ENCODE assay signal across 8 mouse cellular contexts in genomic region chr5:114604781-114605290, GRCm38 (mm10). TPM values are rescaled to one million over a fixed set of nuclear protein-coding genes. Genes with fewer than 3 reads are reported as not detected.
A peak's percentile ranks its signal among the peaks of the same experiment; 100 is the strongest.
DNase-seq lines count a peak whose midpoint lies in the region; ATAC-seq and TF ChIP-seq lines count a peak whose summit lies in the region.

No protein-coding gene starts in this region.

- no peaks in the 10 kb centered on the region for H3K9me3 ChIP-seq in forebrain, postnatal 0 days (ENCODE audit: low read length)
- H3K9me3 ChIP-seq in midbrain, embryonic 15.5 days: no peaks in the 10 kb centered on the region

- ATAC-seq in forebrain, postnatal 0 days: peak; percentile 42
- ATAC-seq in midbrain, embryonic 15.5 days (replicated peaks): peak; percentile 57

- H3K9ac ChIP-seq in forebrain, postnatal 0 days: no peak overlapping the region
- H3K9ac ChIP-seq in midbrain, embryonic 15.5 days: no peak overlapping the region

- 50% methylated on average over 11 of the region's 11 CpGs for WGBS in bone marrow, adult 2 months
- WGBS in forebrain, postnatal 0 days: 7% methylated on average over 11 of the region's 11 CpGs
- 13% methylated on average over 11 of the region's 11 CpGs for WGBS in midbrain, embryonic 15.5 days

- no peak for DNase-seq in left cerebral cortex, adult 2 months (ENCODE audit: extremely low spot score in 1 of 2, low spot score in 2 of 2)
- no peak for DNase-seq in left cerebral cortex, postnatal 14 days (ENCODE audit: low spot score in 2 of 2)
- DNase-seq in forebrain, postnatal 0 days: no peak
- no peak for DNase-seq in right cerebral cortex, postnatal 25 days
- DNase-seq in left cerebral cortex, postnatal 36 days (ENCODE audit: low spot score in 2 of 2): no peak
- no peak for DNase-seq in urinary bladder, postnatal 25 days (ENCODE audit: low spot score)

- H3K36me3 ChIP-seq in forebrain, postnatal 0 days (ENCODE audit: insufficient read depth): no peaks in the 10 kb centered on the region
- H3K36me3 ChIP-seq in midbrain, embryonic 15.5 days (replicated peaks): no peaks in the 10 kb centered on the region

- no peak for TF ChIP-seq POLR2A in bone marrow, adult 2 months (IDR thresholded peaks at IDR 0.05; ENCODE audit: borderline replicate concordance, control insufficient read depth, low read depth, low read length)

- TF ChIP-seq CTCF in left cerebral cortex, adult 2 months (IDR thresholded peaks at IDR 0.05): peak; percentile 48
- TF ChIP-seq CTCF in bone marrow, adult 2 months (IDR thresholded peaks at IDR 0.05; ENCODE audit: control insufficient read depth, insufficient read depth, low read length): peak; percentile 42; the same call in 1 of the 2 replicates
- TF ChIP-seq CTCF in forebrain, postnatal 0 days (IDR thresholded peaks at IDR 0.05; ENCODE audit: low read depth): peak; percentile 62

- H3K27me3 ChIP-seq in forebrain, postnatal 0 days (ENCODE audit: insufficient read depth, low read length): peaks cover 11% of the 10 kb centered on the region; the same call in 1 of the 2 replicates
- H3K27me3 ChIP-seq in midbrain, embryonic 15.5 days (replicated peaks): no peaks in the 10 kb centered on the region

- no peaks in the 10 kb centered on the region for H3K4me1 ChIP-seq in bone marrow, adult 2 months (ENCODE audit: control insufficient read depth, insufficient read depth, low read length)
- H3K4me1 ChIP-seq in forebrain, postnatal 0 days (ENCODE audit: insufficient read depth): peaks cover 15% of the 10 kb centered on the region
- H3K4me1 ChIP-seq in midbrain, embryonic 15.5 days: peaks cover 55% of the 10 kb centered on the region

- intact Hi-C loops in left cerebral cortex, adult 2 months (cut with DNase I): no loop called here
- intact Hi-C loops in left cerebral cortex, postnatal 14 days (cut with DNase I): loop anchor here (5.0 kb wide), 2 partner anchors 33 to 143 kb away; no protein-coding TSS in a partner anchor
- intact Hi-C loops in left cerebral cortex, postnatal 36 days (cut with DNase I): loop anchor here (5.0 kb wide), 1 partner anchor 143 kb away; no protein-coding TSS in a partner anchor

- no peak overlapping the region for H3K4me3 ChIP-seq in left cerebral cortex, adult 2 months
- H3K4me3 ChIP-seq in bone marrow, adult 2 months (replicated peaks; ENCODE audit: control insufficient read depth, low read depth, low read length): no peak overlapping the region
- H3K4me3 ChIP-seq in forebrain, postnatal 0 days (ENCODE audit: low read depth, low read length): no peak overlapping the region
- H3K4me3 ChIP-seq in midbrain, embryonic 15.5 days: no peak overlapping the region

- no peak overlapping the region for H3K4me2 ChIP-seq in forebrain, postnatal 0 days (ENCODE audit: low read depth)
- no peak overlapping the region for H3K4me2 ChIP-seq in midbrain, embryonic 15.5 days

- no peak overlapping the region for H3K27ac ChIP-seq in left cerebral cortex, adult 2 months
- H3K27ac ChIP-seq in bone marrow, adult 2 months (ENCODE audit: control insufficient read depth, insufficient read depth, low read depth, low read length, poor library complexity): no peak overlapping the region
- no peak overlapping the region for H3K27ac ChIP-seq in forebrain, postnatal 0 days (ENCODE audit: low read depth, low read length)
- H3K27ac ChIP-seq in midbrain, embryonic 15.5 days: peak overlapping the region; percentile 2

RNA-seq across cellular contexts. Expression of gene Fam222a, which starts 37.0 kb away (rescaled TPM):
- total RNA-seq in left cerebral cortex, adult 2 months (2021): 1 to 10 TPM; 7.9 to 9.0 TPM
- 1 to 10 TPM; 8.1 to 9.0 TPM for total RNA-seq in left cerebral cortex, postnatal 14 days (2021)
- 0.92 TPM in 1 of 2 replicates, not detected in the other for polyA plus RNA-seq in bone marrow, adult 2 months (2011; ENCODE audit: insufficient read depth, insufficient read length, low replicate concordance, missing spikeins)
- total RNA-seq in forebrain, postnatal 0 days (2014; rRNA removed): 6.2 and 8.2 TPM in 2 replicates
- 2.9 and 3.4 TPM in 2 replicates for polyA plus RNA-seq in forebrain, postnatal 0 days (2015; fragmentation: Nextera tagmentation; extraction: Ambion mirVana)
- polyA plus RNA-seq in midbrain, embryonic 15.5 days (2015; fragmentation: Nextera tagmentation; extraction: Ambion mirVana): 7.1 and 8.1 TPM in 2 replicates
- total RNA-seq in left cerebral cortex, postnatal 36 days (2021): 10 to 100 TPM in 1 of 2 experiments, 1 to 10 TPM in 1; 10.0 to 12.6 TPM

RNA-seq across cellular contexts. Expression of gene Trpv4, which starts 53.4 kb away (rescaled TPM):
- 1 to 10 TPM; 1.8 to 2.2 TPM for total RNA-seq in left cerebral cortex, adult 2 months (2021)
- total RNA-seq in left cerebral cortex, postnatal 14 days (2021): 1 to 10 TPM; 2.0 to 2.2 TPM
- polyA plus RNA-seq in bone marrow, adult 2 months (2011; ENCODE audit: insufficient read depth, insufficient read length, low replicate concordance, missing spikeins): 1.3 and 5.0 TPM in 2 replicates
- total RNA-seq in forebrain, postnatal 0 days (2014; rRNA removed): 0.81 and 1.5 TPM in 2 replicates
- 1.3 and 2.4 TPM in 2 replicates for polyA plus RNA-seq in forebrain, postnatal 0 days (2015; fragmentation: Nextera tagmentation; extraction: Ambion mirVana)
- 0.69 and 0.92 TPM in 2 replicates for polyA plus RNA-seq in midbrain, embryonic 15.5 days (2015; fragmentation: Nextera tagmentation; extraction: Ambion mirVana)
- 1 to 10 TPM; 1.5 to 2.6 TPM for total RNA-seq in left cerebral cortex, postnatal 36 days (2021)
